ENCODE assay signal across 35 mouse cellular contexts in the genomic region with DNA sequence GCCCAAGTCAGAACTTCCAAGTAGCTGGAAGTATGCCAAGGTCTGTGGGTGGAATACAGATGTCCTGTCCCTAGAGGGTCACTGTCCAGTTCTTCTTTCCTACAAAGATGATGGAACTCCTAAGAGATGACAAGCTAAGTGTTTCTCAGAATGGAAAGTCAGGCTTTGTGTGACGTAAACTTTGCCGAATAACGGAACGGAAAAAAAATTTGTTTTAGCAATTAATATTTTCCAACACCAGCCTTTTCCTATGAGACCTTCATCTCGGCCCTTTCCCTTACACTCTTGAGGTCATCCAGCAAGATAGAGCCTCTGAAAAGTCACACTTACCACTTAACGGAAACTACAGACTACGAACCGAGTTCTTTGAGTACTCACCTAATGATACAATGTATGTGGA. TPM values are rescaled to one million over a fixed set of nuclear protein-coding genes. Genes with fewer than 3 reads are reported as not detected.
"Had no signal": no experiment of that assay in that cellular context is flagged by ENCODE, and none has a peak within 500 bp of the region (broad histone marks: within the 10 kb centered on the region; RNA-seq: fewer than 3 reads in every experiment).

No protein-coding gene starts in this region.

- H3K36me3 ChIP-seq: limb, embryonic 10.5 days; limb, embryonic 12.5 days; limb, embryonic 13.5 days; limb, embryonic 15.5 days; liver, embryonic 12.5 days; liver, embryonic 13.5 days; liver, embryonic 15.5 days; lung, embryonic 15.5 days; midbrain, embryonic 10.5 days; midbrain, embryonic 12.5 days; midbrain, embryonic 13.5 days; midbrain, embryonic 15.5 days; neural tube, embryonic 12.5 days; neural tube, embryonic 13.5 days had no signal

- H3K4me3 ChIP-seq: left cerebral cortex, adult 2 months; limb, embryonic 10.5 days; limb, embryonic 12.5 days; limb, embryonic 13.5 days; limb, embryonic 15.5 days; liver, embryonic 12.5 days; liver, embryonic 13.5 days; liver, embryonic 15.5 days; lung, embryonic 15.5 days; megakaryocyte, embryonic 14.5 days; midbrain, embryonic 10.5 days; midbrain, embryonic 12.5 days; midbrain, embryonic 13.5 days; midbrain, embryonic 15.5 days; myocyte; neural tube, embryonic 12.5 days; neural tube, embryonic 13.5 days had no signal

- ATAC-seq: liver, embryonic 12.5 days; liver, postnatal 0 days; lung, postnatal 0 days; midbrain, embryonic 13.5 days; midbrain, embryonic 15.5 days had no signal

- DNase-seq: left cerebral cortex, postnatal 4 days; liver; liver, embryonic 13.5 days; liver, postnatal 0 days; lung, adult 18-20 months; lung, postnatal 10 days; lung, postnatal 14 days; lung, postnatal 36 days; lung, postnatal 4 days had no signal

- H3K9ac ChIP-seq: limb, embryonic 12.5 days; limb, embryonic 13.5 days; limb, embryonic 15.5 days; liver, embryonic 12.5 days; liver, embryonic 13.5 days; liver, embryonic 14.5 days; liver, embryonic 15.5 days; liver, postnatal 0 days; lung, embryonic 15.5 days; midbrain, embryonic 12.5 days; midbrain, embryonic 13.5 days; midbrain, embryonic 15.5 days; neural tube, embryonic 12.5 days; neural tube, embryonic 13.5 days had no signal

- H3K4me2 ChIP-seq: limb, embryonic 12.5 days; limb, embryonic 13.5 days; limb, embryonic 15.5 days; liver, embryonic 11.5 days; liver, embryonic 12.5 days; liver, embryonic 13.5 days; liver, embryonic 15.5 days; lung, embryonic 15.5 days; midbrain, embryonic 11.5 days; midbrain, embryonic 12.5 days; midbrain, embryonic 13.5 days; midbrain, embryonic 15.5 days; neural tube, embryonic 12.5 days; neural tube, embryonic 13.5 days had no signal

- H3K27ac ChIP-seq: left cerebral cortex, adult 2 months; limb, embryonic 10.5 days; limb, embryonic 12.5 days; limb, embryonic 13.5 days; limb, embryonic 15.5 days; liver, embryonic 12.5 days; liver, embryonic 13.5 days; liver, embryonic 14.5 days; liver, embryonic 15.5 days; lung, embryonic 15.5 days; macrophage; midbrain, embryonic 10.5 days; midbrain, embryonic 12.5 days; midbrain, embryonic 13.5 days; midbrain, embryonic 15.5 days; neural tube, embryonic 12.5 days; neural tube, embryonic 13.5 days had no signal

- H3K9me3 ChIP-seq: limb, embryonic 10.5 days; limb, embryonic 13.5 days; limb, embryonic 15.5 days; liver, embryonic 12.5 days; liver, embryonic 13.5 days; liver, embryonic 15.5 days; lung, embryonic 15.5 days; midbrain, embryonic 10.5 days; midbrain, embryonic 12.5 days; midbrain, embryonic 13.5 days; midbrain, embryonic 15.5 days; neural tube, embryonic 12.5 days; neural tube, embryonic 13.5 days had no signal

- H3K4me1 ChIP-seq: limb, embryonic 10.5 days; limb, embryonic 12.5 days; limb, embryonic 13.5 days; limb, embryonic 15.5 days; liver, embryonic 12.5 days; liver, embryonic 13.5 days; liver, embryonic 15.5 days; lung, embryonic 15.5 days; midbrain, embryonic 10.5 days; midbrain, embryonic 12.5 days; midbrain, embryonic 13.5 days; midbrain, embryonic 15.5 days; neural tube, embryonic 12.5 days had no signal

- H3K27me3 ChIP-seq: limb, embryonic 12.5 days; limb, embryonic 13.5 days; limb, embryonic 15.5 days; liver, embryonic 12.5 days; liver, embryonic 13.5 days; liver, embryonic 15.5 days; lung, embryonic 15.5 days; midbrain, embryonic 12.5 days; midbrain, embryonic 13.5 days; midbrain, embryonic 15.5 days; neural tube, embryonic 12.5 days; neural tube, embryonic 13.5 days had no signal

RNA-seq across cellular contexts. Expression of a gene that starts 25.4 kb away (rescaled TPM):
- total RNA-seq: left cerebral cortex, adult 2 months; left cerebral cortex, postnatal 10 days; left cerebral cortex, postnatal 14 days; megakaryocyte progenitor cell, adult 5-6 weeks; megakaryocyte-erythroid progenitor cell, adult 5-6 weeks had no signal
- polyA plus RNA-seq: liver, adult 2 months; macrophage had no signal
